Mouse (Mus musculus) forebrain, embryonic 11.5 days (tissue): ENCODE results near the gene Hmgcll1. TPM values are rescaled to one million over a fixed set of nuclear protein-coding genes. Genes with fewer than 3 reads are reported as not detected.

ENCODE experiments used
- ATAC-seq: fragments of 200-750 bp; cut with Nextera tagmentation; replicated peaks from 2 replicates; pipeline ENCODE4 v1.8.0; 2017; ENCODE audit warnings: moderate TSS enrichment; ENCODE audit not compliant: low FRiP score
- DNase-seq: peaks from one replicate; pipeline ENCODE4 v3.0.0-alpha.2; 2017; ENCODE audit warnings: low spot score
- H3K27ac ChIP-seq: fragments of 300-500 bp; sonication (generic); 2 replicates; pipeline ENCODE4 v1.5.1; 2014; ENCODE audit warnings: low read depth, low read length
- H3K27me3 ChIP-seq: fragments of 300-500 bp; sonication (generic); 2 replicates; pipeline ENCODE4 v1.6.1; 2014; ENCODE audit warnings: mild to moderate bottlenecking, low read length, mixed read lengths; ENCODE audit not compliant: control insufficient read depth, insufficient read depth
- H3K36me3 ChIP-seq: fragments of 300-500 bp; sonication (generic); 2 replicates; pipeline ENCODE4 v1.6.1; 2014; ENCODE audit warnings: mild to moderate bottlenecking, low read length, moderate library complexity, mixed read lengths; ENCODE audit not compliant: control insufficient read depth, insufficient read depth
- H3K4me1 ChIP-seq: fragments of 300-500 bp; sonication (generic); replicated peaks from 2 replicates; pipeline ENCODE4 v1.6.1; 2014; ENCODE audit warnings: low read length, mixed read lengths; ENCODE audit not compliant: control insufficient read depth, insufficient read depth
- H3K4me2 ChIP-seq: fragments of 300-500 bp; sonication (generic); 2 replicates; pipeline ENCODE4 v1.6.1; 2014; ENCODE audit warnings: low read depth, mild to moderate bottlenecking, low read length, moderate library complexity, mixed read lengths; ENCODE audit not compliant: severe bottlenecking
- H3K4me3 ChIP-seq: fragments of 300-500 bp; sonication (generic); 2 replicates; pipeline ENCODE4 v1.5.1; 2014; ENCODE audit warnings: low read depth, low read length
- H3K9ac ChIP-seq: fragments of 300-500 bp; sonication (generic); 2 replicates; pipeline ENCODE4 v1.6.1; 2014; ENCODE audit warnings: low read length
- H3K9me3 ChIP-seq: fragments of 300-500 bp; sonication (generic); 2 replicates; pipeline ENCODE4 v1.6.1; 2016; ENCODE audit warnings: low read length, mixed read lengths; ENCODE audit not compliant: control insufficient read depth
- WGBS: fragments of 180-500 bp; shearing (Covaris S2); extraction: QIAGEN DNeasy Blood & Tissue Kit; methylation state at CpG from one replicate; pipeline ENCODE4 v1.1.7; 2014; 5-methylcytosine and 5-hydroxymethylcytosine counted together
- polyA plus RNA-seq: library from polyadenylated mRNA; unstranded; fragments of >200 nt; fragmentation: Nextera tagmentation; extraction: Ambion mirVana; gene quantifications from 2 replicates; pipeline ENCODE4 v1.2.1, GENCODE M21; 2014

Hmgcll1 gene
- polyA plus RNA-seq, 1 experiment from 2014 or later = 9.5 TPM

DNA sequence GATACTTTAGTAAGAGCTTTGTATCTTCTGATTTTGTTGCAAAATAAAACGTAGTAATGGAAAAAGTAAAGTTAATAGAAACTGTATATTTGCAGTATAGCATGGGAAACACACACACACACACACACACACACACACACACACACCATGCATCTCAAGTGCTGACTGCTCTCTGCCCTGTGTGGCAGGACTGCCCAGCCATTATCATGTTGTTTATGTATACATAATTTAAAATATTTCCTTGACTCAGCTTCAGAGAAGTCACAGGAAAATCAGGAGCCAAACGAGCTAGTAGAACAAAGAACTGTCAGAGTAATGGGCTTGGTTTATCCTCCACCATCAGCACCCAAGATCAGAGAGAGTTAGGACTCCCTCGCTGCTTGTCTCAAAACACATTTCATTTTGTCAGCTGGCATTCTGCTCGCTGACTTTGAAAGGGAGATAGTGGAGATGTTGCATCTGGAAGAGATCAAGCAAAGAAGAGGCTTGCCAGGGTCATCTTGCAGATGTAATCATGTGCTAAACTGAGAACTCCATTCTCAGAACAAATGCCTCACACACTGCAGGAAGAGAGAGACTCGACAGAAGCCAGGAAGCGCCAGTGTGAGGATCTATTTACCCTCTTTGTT lies 7.2 kb upstream of the Hmgcll1 start:
- Histone ChIP-seq H3K27ac (no peak overlapping the region), H3K9me3 (no peaks in the 10 kb centered on the region), H3K4me1 (no peaks in the 10 kb centered on the region), H3K4me3 (no peak overlapping the region), H3K36me3 (no peaks in the 10 kb centered on the region), H3K27me3 (no peaks in the 10 kb centered on the region), H3K9ac (no peak overlapping the region), H3K4me2 (no peak overlapping the region)
- no peak for ATAC-seq
- DNase-seq = no peak
- WGBS = 61% methylated on average over 6 of the region's 6 CpGs

DNA sequence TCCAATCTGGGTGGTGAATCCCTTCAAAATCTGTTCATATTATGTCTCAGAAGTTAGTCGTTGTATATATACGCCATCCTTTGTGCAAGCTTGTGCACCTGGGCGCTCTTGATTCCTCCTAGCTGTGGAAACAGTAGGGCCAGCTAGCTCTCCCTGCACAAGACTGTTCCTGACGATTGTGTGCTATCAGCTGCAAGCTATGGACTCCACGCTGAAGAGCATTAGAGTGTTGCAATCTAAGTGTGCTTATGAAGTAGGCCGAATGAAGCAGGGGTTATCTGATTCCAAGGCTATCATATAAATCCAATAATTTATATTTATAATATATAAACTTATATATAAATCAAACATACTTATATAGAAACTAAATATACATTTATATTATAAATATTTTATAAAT lies 866 bp upstream of the Hmgcll1 start:
- peaks cover 2% of the 10 kb centered on the region; the same call in 1 of the 2 replicates for H3K4me1 ChIP-seq
- no peak for ATAC-seq
- H3K36me3 ChIP-seq = no peaks in the 10 kb centered on the region
- no peak overlapping the region for H3K4me2 ChIP-seq
- WGBS = 85% methylated on average over 6 of the region's 6 CpGs
- no peak overlapping the region for H3K27ac ChIP-seq
- H3K27me3 ChIP-seq = no peaks in the 10 kb centered on the region
- no peak for DNase-seq
- no peaks in the 10 kb centered on the region for H3K9me3 ChIP-seq
- no peak overlapping the region for H3K4me3 ChIP-seq
- no peak overlapping the region for H3K9ac ChIP-seq

DNA sequence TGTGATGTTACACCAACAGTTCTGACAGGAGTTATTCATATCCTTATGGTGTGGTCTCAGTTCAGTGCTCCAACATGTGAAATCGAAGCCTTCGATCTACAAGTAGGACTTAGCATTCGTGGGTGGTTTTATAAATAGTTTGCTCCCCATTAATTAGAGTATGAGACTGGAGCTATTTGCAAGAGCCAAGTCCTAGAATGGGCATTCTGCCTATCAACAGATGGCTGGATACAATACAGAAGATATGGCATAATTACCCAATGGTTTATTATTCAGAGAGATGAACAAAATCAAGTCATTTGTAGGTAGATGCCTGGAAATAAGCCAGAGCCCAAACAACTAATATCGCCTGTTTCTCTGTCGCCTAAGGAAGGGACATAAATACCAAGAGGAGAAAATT lies 1.3 kb downstream of the Hmgcll1 start:
- Histone ChIP-seq H3K4me1 (peaks cover 2% of the 10 kb centered on the region; the same call in 1 of the 2 replicates), H3K9me3 (no peaks in the 10 kb centered on the region), H3K9ac (no peak overlapping the region), H3K36me3 (no peaks in the 10 kb centered on the region), H3K27me3 (no peaks in the 10 kb centered on the region), H3K4me3 (no peak overlapping the region), H3K27ac (no peak overlapping the region), H3K4me2 (no peak overlapping the region)
- ATAC-seq (no peak), DNase-seq (no peak)
- 94% methylated on average over 5 of the region's 5 CpGs for WGBS

DNA sequence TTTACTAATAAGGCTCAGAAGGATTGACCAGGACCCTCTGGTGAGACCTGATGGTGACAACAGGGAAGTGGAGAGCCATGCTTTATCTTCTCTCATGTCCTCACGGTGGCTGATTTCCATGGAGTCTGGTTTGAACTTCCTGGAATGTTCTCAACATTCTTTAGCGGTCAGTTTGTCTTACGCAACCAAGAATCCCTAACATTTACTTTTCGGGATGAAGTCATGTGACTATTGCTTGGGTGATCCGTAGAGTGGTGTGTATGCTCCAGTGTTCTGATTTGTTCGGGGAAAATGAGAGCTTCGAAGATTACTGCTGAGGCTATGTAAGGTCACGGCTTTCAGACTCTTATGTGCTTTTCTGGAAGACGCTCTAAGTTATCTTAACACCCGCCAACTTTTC lies 1.9 kb downstream of the Hmgcll1 start:
- Histone ChIP-seq H3K9me3 (no peaks in the 10 kb centered on the region), H3K4me2 (no peak overlapping the region), H3K36me3 (no peaks in the 10 kb centered on the region), H3K27ac (no peak overlapping the region), H3K4me1 (peaks cover 2% of the 10 kb centered on the region; the same call in 1 of the 2 replicates), H3K27me3 (no peaks in the 10 kb centered on the region), H3K9ac (no peak overlapping the region), H3K4me3 (no peak overlapping the region)
- WGBS = 92% methylated on average over 10 of the region's 10 CpGs
- ATAC-seq (no peak), DNase-seq (no peak)

DNA sequence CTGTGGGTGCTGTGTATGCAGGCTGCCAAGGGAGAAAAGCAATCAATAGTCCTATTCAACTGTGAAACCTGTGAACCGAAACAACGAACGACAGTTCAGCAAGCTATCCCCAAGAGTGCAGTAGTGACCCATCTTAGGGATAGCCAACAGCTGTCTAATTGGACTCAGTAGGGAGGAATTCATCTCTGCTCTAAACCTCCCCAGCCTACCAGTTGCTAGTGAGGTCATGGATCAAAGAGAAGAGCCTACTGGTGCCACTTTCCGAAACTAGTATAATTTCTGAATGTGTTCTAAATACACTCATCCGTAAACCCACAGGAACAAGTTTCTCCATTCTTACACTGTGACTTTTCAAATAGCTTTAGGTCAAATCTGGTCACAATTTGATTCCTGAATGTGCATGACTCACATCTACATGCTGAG lies 8.9 kb downstream of the Hmgcll1 start:
- Histone ChIP-seq H3K27ac (no peak overlapping the region), H3K9me3 (no peaks in the 10 kb centered on the region), H3K4me3 (no peak overlapping the region), H3K9ac (no peak overlapping the region), H3K36me3 (no peaks in the 10 kb centered on the region), H3K4me1 (no peaks in the 10 kb centered on the region), H3K27me3 (no peaks in the 10 kb centered on the region), H3K4me2 (no peak overlapping the region)
- no peak for ATAC-seq
- no peak for DNase-seq
- 41% methylated on average over 5 of the region's 5 CpGs for WGBS

DNA sequence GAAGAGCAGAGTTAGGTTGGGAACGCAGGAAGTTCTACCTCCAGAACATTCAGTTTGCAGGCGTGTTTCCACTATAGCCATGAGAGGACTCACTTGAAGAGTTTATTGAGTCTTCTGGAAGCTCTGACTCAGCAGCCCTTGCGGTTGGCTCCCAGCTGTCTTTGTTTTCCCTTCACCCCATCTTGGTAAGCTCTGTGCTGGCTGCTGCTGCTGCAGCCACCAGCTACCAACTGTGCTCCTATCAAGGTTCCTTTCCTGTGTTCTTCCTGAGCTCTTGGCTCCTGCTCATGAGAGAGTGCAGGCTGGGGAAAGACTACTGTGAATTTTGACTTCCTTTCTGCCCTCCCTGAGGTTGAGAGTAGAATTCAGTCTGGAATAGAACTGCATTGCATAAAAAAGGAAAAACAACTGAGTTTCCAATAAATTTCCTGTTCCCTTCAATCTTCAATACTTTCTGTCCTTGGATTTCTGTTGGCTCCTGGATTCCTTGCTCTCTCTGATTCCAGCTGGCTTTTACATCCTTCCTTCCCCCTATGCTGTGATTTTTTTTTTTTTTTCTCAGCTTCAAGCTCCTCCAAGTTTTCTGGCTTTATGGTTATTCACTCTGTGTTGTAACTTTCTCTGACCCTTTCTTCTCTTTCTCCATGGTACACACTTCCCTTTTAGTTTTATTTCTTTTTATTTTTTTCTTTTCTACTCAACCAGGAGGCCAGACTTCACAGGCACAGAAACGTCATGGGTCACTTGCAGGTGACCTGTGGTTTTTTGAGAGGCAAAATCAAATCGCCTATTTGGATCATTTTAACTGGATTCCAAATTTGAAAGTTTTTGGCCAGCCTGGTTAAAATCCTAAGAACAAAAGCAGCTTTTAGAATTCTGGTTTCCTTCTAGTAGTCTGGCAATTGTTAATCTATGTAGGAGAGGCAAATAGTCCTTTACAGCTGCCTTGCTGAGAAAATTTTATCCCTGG lies 9.9 kb downstream of the Hmgcll1 start:
- Histone ChIP-seq H3K36me3 (no peaks in the 10 kb centered on the region), H3K4me2 (no peak overlapping the region), H3K27me3 (no peaks in the 10 kb centered on the region), H3K4me3 (no peak overlapping the region), H3K9me3 (no peaks in the 10 kb centered on the region), H3K4me1 (no peaks in the 10 kb centered on the region), H3K9ac (no peak overlapping the region), H3K27ac (no peak overlapping the region)
- WGBS = 43% methylated on average over 5 of the region's 5 CpGs
- no peak for DNase-seq
- ATAC-seq = no peak

DNA sequence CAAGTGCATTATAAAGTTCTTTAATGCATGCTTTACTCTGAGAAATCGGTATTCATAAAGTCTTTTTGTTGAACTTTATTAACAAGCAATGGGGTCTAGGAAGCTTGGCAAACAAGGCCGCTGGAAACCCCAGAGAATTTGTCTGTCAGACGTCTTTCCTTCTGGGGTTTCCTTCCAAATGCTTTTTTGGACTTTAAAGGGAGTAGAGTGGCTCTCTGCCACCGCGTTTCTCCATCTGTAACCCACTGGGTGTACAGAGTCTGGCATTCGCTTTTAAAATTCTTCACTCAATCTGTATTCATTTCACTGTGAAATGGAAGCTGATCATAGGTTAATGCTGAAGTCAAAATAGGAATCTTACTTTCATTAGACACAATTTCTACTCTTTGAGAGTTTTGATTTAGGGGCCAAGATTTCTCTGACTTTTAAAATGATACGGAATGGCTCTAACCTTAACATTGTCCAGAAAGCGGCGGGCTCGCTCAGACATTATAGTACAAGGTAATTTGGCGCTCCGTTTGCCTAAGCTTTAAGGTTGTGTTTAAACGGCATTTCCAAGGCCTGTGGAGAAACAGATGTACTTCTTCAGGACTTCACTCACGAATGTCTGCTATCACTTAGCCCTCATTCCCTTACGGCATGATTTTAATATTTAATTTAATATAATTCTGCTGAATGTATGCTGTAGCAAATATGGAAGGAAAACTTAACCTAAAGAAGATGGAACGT lies 15.0 kb downstream of the Hmgcll1 start:
- no peak for ATAC-seq
- 88% methylated on average over 16 of the region's 16 CpGs for WGBS
- no peak overlapping the region for H3K9ac ChIP-seq

DNA sequence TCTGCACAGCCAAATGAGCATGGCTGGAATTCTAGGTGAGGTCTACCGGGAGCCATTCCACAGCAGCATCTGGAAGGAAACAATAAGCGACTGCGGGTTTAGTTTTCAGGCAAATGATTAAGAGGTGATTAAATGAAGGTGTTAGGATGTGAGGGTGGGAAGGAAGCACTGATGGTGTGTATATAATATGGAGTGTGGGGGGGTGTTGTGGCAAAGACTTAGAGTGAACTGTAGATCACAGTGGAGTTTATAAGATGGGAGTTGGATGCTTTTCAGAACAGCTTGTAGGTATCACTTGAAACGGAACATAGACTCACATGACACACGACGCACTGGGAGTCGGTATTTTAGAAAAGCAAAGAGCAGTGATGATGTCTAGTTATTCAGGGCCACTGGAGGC lies 20.4 kb downstream of the Hmgcll1 start:
- Histone ChIP-seq H3K4me2 (no peak overlapping the region), H3K36me3 (no peaks in the 10 kb centered on the region), H3K27me3 (no peaks in the 10 kb centered on the region), H3K27ac (no peak overlapping the region), H3K4me3 (no peak overlapping the region), H3K9me3 (no peaks in the 10 kb centered on the region), H3K4me1 (no peaks in the 10 kb centered on the region), H3K9ac (no peak overlapping the region)
- ATAC-seq = no peak
- WGBS = 69% methylated on average over 7 of the region's 7 CpGs
- DNase-seq = no peak

More for the DNA sequence above, 15.0 kb downstream of the Hmgcll1 start:
- H3K4me3 ChIP-seq = no peak overlapping the region
- no peak overlapping the region for H3K4me2 ChIP-seq
- H3K27me3 ChIP-seq = no peaks in the 10 kb centered on the region
- no peaks in the 10 kb centered on the region for H3K4me1 ChIP-seq
- no peaks in the 10 kb centered on the region for H3K9me3 ChIP-seq
- no peaks in the 10 kb centered on the region for H3K36me3 ChIP-seq
- no peak for DNase-seq
- no peak overlapping the region for H3K27ac ChIP-seq
